Mouse (Mus musculus): ENCODE results near the gene Xrcc5.

Gene Xrcc5

DNA sequence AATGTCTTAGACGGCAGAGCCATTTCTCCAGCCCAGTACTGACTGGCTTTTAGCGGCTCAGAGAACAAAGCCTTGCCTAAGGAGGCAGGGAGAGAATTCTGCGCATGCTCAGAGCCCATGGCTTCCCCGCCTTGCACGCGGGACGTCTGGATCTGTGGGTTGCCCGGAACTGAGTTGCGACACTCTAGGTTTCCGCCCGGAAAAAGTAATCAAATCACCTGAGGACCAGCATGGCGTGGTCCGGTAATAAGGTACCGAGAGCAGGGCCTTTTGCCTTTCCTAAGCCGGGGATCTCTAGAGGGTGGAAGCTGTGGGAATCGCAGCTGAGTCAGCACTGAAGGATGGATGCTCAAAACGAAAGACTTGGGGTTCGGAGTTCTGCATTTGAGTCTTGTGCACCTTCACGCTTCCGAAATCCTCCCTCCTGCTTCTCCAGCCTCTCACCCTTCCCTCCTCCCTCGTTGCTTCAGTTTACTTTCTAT, at the start of gene Xrcc5:
Xrcc5 (plus strand) TSS at position 105 of the 482 bp plus-strand sequence.
- peak; percentile 91 for DNase-seq

DNA sequence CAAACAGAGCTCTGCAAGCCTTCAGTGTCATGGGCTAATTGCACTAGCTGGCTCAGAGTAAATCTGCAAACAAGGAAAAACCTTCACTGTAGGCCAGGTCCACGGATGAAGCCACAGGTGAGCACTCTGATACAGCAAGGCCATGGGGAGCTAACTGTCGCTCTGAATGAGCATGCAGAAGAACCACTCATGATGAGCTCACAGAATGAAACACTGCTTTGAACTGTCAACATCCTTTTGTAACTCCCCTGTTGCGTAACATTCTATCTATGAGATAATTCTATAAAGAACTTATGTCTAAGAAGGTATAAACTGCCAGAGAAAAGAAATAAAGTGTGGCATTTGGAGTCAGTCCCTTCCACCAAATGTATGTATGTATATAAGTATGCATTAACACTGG, 44.1 kb upstream of the Xrcc5 start:
- DNase-seq: no peak

DNA sequence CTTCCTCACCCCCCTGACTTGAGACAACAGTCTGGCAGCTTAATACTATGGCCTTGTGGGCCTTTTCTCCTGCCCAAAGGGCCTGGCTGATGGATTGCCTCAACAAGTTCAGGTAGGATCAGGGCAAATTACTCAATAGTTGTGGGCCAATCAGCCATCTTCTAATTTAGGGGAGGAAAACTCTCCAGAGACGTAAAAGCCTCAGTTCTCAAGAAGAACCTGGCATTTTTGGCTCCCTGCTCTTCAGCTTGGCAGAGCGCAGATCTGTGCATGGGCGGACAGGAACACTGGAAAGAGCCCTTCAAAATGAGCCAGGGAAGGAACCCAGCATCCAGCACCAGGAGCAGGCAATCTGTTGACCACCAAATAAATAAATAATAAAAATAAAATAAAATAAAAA, 29.1 kb upstream of the Xrcc5 start:
- DNase-seq: no peak

DNA sequence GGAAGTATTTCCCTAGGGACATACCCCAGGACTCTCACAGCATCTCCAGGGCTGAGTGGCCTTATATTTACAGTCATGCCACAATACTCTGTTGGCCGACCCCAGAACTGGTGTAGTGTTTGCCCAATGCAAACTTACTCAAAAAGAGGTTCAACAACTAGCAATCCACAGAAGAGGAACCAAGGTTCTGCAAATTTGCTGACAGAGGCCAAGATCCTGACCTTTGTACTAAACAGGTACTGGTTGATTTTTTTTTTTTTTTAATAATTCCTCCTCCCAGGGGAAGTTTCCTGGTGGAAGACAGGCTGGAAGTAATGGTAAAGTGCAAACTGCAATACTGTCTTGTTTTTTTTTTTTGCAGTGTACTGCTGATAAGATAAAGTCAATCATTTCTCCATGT, 24.6 kb upstream of the Xrcc5 start:
- DNase-seq: no peak

DNA sequence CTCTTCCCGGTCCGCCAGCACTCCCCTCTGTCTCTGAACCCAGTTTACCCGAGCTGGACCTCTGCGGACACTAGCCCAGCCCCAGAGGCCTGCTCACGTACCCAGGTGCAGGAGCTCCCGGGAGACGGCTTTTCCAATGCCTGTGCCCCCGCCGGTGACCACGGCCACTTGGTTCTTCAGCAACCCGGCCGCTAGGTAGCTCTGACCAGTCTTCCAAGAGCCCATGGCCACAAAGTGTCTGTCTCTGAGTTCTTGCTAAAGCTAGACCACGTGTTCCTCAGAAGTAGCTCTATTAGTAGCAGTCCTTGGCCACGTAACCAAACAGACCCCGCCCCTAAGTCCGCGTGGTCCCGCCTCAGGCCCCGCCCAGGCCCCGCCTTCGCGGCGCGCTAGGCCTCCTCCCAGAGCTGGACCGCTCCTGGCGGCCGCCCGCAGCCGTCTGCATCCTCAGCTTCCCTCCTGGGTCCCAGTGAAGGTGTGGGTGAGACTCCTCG, 23.2 kb upstream of the Xrcc5 start, which contains the start of the genes Pecr and Tmem169:
Pecr (minus strand) TSS at position 323 of the 494 bp plus-strand sequence.
Tmem169 (plus strand) TSS at position 378 of the 494 bp plus-strand sequence.
- DNase-seq: peak; percentile 82

DNA sequence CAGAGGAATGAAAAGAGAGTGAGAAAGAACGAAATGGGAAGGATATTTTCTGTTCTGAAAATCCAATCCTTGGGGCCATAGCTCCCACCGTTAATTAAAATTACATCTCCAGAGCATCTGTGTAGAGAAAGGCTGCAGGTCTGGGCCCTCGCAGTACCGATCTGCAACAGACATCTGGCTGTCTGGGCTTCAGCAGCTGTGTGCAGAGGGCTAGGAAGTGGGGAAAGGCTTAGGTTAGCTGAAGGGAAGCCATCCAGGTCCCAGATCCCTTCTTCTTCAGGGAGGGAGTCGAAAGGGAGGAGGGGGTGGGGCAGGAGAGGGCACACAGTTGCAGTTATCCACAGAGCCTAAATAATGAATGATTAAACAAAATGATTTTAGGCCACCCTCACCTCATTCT, 22.7 kb upstream of the Xrcc5 start:
- no peak for DNase-seq

DNA sequence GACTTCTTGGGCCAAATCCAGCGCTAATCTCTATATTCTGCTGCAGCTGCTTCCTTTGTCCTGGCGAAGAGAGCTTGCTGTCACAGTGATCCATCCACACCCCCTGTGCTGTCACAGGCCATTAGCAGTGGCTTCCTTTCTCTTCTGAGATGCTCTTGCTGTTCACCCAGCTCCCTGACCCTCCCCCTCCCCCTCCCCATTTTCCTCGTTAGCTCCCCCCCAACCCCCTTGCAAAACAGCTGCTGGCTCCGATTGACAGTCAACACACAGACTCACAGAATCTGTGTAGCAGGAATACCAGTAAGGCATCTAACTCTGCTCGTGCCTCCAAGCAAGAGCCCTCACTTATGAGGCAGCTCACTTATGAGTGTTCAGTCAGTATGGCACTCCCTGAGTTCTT, 20.3 kb upstream of the Xrcc5 start:
- DNase-seq: no peak

DNA sequence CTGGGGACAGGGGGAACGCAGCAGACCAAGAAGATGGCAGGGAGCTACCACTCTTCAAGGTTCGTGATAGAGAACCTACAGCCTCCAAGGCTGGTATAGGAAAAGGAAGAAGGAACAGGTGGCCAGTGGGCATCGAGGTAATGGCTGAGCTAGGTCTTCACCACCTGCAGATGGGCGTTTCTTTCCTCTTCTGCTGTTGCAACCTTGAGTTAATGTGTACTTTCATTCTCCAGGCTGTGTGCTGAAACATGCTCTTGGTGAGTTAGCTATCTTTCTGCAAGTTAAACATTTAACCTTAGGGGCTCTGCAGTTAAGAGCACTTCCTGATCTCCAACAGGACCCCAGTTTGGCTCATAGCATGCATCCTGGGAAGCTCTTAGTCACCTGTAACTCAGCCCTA, 19.3 kb upstream of the Xrcc5 start:
- no peak for DNase-seq

DNA sequence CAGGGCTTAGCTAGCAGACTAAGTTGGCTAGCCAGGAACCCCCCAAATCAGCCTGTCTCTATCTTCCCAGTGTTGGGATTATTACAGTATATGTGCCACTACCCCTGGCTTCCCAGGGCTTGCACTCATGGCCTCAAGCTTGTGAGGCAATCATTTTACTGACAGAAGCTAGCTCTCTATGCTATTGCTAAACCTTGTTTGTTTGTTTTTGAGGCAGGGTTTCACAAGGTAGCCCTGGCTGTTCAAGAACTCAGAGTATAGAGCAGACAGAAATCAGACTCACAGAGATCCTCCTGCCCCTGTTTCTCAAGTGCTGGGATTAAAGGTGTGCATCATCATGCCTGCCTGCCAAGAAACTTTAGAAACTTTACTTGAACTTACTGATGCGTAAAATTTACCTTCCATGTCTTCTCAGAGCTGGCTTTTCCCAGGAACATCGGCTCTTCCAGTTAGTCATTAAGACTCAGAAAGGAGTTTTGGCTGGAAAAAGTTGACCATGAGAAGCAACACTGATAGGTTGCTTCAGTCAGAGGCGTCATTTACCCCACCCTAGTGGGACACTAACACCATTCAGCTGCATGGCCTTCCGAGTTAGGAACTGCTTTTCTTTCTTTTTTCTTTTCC, 18.6 kb upstream of the Xrcc5 start:
- no peak for DNase-seq

DNA sequence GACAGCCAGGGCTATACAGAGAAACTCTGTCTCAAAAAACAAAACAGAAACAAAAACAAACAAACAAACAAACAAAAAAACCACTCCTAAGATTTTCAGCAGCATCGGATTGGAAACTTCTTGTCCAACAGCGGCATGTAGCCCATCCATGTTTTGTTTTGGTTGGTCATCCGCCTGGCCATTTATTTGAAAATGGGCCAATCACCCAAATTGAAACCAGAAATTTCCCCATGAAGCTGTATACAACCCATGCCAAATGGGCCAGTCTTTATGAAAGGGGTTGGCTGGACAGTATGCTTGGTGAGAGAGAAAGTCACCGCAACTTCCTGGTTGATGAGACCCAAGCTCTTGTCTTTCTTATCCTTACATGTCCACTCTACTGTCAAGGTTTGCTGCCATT, 16.3 kb upstream of the Xrcc5 start:
- DNase-seq: no peak

DNA sequence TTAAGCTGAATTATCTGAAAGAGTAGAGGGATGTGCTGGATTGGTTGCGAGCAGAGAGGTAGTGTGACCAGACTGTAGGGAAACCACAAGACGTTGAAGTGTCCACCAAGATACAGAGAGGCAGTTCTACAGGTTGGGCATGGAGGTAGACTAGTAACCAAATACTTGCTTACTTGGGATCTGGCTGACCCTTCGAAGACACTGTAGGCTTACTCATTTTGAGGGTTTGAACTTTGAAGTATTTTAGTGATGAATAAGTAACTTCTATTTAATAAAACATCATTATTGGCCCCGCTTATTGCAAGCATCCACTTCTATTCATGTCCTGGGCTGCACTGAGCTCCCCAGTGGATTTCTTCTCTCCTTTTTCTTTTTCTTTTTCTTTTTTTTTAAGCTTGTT, 15.8 kb upstream of the Xrcc5 start:
- DNase-seq: no peak

DNA sequence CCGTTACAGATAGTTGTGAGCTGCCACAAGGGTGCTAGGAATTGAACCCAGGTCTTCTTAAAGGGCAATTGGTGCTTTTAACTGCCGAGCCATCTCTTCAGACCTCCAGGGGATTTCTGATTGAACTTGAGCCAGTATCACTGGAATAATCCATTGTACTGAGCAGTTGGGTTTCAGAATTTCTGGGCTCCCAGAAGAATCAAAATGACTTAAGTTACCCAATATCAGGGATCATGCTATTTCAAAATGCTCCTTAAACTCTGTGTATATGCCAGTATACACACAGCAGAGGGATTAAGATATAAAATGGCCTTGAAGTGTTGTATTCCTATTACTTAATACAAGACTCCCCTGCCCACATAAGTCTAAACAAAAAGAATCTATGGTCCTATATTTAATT, 15.3 kb upstream of the Xrcc5 start:
- DNase-seq: no peak

DNA sequence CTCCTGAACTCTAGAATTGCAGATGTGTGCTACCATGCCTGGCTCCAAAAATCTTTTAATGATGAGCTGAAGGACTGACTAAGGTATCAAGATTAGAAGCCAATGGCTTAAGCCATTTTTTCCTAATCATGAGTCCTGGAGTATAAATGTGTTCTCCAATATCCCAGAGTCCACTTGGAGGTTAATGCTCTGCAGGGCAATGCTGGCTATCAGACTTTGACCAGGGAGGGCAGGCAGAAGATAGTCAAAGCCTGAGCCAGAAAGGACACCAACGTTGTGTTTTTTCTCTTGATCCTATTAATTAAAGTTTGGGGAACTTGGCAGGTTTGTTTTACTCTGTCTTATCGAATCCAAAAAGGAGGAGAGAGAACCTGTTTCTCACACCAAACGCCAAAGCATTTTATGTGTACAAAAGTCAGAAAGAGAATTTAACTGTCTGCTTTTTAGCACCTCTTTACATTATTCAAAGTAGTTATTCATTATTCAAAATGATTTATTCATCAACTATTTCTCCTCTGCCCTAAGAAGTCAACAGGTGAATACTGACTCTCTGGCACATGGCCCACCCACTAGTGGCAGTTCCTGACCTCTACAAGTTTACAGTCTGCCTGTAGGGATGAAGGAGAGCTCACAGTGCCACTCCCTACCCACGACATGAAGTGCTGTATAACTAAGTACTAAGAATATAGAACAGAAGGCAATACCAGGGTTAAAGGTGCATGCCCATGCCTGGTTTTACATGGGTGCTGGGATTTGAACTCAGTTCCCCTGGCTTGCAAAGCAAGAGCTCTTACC, 13.2 kb upstream of the Xrcc5 start:
- DNase-seq: no peak

DNA sequence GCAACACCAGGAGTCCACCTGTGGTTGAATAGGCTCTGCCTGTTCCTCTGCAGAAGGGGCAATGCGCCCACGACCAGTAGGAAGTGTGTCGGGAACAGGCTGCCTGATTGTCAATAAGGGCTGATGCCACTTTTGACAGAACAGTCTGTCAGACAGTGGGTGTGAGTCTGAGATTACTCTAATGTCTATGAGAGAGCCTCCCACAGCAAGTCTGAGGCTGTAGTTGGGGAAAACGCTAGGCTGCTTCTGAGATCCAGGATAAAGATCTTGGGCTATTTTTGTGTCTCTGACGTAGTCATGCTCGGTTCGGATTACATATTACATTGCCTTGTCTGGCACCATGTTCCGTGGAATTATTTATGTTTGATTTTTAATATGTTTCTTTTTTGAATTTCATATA, 11.5 kb upstream of the Xrcc5 start:
- DNase-seq: no peak

DNA sequence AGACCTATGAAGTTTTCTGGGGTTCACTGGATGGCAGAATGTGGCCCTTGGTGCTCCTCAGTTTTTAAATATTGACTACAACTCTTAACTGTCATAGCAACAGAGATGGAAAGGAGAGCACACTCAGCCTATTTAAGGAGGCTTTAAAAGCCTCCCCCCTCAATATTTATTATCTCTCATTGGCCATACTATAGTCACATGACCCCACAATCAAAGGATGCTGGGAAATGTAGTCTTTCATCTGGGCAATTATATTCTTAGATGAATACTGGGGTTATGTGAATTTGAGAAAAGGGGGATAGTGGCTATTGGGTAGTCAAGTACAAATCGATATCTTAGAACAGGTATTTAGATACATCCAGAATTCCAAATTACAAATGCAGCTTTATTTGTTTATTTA, 5.4 kb upstream of the Xrcc5 start:
- DNase-seq: no peak

DNA sequence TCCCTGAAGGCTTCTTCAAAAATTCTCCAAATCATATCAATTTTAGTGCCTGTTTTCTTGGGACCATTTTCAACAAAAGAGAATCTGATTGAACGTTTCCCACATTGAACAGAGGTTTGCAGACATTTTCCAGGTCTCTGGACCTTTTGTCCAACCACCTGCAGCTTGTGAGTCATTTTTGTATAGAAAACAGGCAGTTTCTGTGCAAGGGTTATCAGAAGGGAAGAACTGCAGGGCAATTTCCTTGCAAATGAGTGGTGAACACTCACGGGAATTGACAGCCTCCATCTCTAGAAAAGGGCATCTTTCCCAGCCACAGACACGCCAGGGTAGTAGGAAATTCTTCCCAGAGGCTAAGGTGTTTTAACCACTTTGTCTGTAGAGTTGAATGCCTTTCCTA, 980 bp upstream of the Xrcc5 start:
- no peak for DNase-seq

DNA sequence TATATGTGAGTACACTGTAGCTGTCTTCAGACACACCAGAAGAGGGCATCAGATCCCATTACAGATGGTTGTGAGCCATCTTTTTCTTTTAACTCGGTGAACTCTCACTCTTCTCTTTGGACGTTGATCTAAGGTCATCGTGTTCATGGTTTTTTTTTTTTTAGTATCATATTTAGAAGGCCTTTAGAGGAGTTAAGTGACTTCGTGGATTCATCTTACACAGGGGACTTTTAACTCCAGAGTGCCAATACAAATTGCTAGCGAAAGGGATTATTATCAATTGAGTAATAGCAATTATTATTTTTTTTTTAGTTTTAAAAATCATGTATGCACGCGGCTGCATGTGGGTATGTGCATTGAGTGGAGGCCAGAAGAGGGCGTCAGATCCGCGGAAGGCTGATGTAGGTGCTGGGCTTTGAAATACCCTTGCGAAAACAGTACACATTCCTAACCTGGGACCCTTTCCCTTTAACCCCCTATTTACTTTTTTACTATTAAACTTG, 491 bp upstream of the Xrcc5 start:
- peak; percentile 54 for DNase-seq

DNA sequence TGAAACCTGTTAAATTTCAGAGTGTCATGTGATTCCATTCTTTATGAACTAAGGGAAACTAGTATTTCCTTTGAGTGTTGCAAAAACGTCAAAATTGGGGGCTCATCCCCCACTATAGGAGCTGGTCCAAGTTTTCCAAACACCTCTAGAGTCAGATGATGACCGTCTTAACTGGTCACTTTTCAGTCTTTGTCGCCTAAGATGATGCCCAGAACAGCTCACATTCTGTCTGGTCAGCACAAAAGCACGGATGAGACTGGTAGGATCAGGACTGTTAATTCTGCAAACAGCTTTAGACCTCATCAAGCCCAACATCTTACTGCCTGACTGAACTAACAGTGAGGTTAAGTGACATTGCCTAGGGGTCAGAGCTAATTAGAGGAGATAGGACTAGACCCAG, 1.7 kb downstream of the Xrcc5 start:
- no peak for DNase-seq

DNA sequence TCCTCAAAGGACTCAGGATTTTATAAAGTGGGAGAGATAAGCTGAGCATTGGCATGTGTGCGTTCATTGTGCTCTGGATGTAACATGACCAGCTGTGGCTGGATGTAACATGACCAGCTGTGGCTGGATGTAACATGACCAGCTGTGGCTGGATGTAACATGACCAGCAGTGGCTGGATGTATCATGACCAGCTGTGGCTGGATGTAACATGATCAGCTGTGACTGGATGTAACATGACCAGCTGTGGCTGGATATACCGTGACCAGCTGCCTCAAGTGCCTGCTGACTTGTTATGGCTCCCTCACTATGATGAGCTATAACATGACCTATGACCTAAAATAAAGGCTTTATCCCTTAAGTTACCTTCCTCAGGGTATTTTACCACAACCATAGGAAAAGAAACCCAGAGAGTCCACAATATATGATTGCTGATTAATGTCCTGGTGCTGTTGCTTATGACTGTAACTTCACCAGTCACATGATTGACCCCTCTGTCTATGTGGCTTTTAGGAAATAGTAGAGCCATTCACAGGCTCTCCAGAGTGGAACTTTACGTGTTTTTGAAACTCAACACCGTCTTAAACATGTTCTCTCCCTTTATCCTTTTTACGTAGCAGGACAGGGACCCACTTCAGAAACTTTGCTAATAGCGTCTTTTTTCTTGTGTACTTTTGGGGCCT, 2.7 kb downstream of the Xrcc5 start:
- no peak for DNase-seq

DNA sequence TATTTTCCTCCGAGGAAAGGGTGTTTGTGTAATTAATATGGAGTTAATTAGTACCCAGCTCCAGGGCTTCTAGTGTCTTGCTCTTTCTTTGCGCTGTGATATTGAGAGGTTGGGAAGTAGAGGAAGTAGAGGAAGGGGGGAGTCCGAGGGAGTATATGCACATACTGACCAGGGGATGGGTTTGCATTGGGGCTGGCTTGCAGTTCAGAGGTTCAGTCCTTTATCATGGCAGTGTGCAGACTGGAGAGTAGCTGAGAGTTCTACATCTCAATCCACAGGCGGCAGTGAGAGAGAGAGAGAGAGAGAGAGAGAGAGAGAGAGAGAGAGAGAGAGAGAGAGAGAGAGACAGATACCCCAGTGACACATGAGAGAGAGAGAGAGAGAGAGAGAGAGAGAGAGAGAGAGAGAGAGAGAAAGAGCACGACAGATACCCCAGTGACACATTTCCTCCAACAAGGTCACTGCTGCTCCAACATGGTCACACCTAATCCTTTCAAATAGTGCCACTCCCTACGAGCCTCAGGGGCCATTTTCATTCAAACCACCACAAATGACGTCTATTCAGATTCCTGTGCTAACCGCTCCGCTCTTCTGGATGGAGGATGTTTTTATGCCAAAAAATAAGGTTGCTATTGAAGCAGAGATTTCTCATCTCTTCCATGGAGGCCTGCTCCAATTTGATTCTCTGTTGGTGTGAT, 5.6 kb downstream of the Xrcc5 start:
- DNase-seq: no peak

DNA sequence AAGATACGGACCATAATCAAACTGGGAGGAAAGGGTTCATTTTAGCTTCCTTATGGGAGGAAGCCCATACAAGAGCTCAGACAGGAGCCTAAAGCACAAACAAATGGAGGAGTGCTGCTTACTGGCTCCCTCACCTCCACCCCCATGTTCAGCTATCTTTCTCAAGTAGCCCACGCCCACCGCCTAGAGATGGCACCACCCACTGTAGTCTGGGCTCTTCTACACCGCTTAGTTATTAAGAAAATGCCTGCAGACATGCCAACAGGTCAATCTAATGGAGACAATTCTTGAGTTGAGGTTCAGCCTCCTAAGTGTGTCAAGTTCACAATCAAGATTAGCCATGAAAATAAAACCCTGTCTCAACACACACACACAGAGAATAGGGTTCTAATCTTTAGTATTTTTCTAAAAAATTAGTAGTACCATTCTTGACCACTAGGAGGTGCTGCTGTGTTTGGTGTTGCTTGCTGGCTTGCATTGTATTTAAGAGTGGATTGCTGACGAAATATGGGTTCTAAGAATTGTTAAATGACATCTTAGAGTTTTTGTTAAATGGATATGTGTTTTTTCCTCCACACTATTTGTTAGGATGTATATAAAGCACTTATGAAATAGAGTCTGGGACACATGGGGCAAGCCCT, 6.3 kb downstream of the Xrcc5 start:
- no peak for DNase-seq

DNA sequence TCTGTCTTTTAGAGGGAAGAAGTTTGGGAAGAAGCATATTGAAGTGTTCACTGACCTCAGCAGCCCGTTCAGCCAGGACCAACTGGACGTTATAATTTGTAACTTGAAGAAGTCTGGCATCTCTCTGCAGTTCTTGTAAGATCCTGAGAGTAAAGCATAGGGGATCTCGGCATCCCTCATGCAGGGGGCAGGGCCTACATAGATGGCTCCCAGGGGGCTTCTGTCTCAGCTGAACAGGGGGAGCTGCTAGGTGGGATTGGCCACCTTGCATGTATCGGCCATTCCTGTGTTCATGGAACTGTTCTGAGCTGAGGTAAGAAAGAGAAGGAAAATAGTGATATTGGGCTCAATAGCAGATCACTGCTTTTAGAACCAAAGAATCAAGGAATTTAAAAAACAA, 8.2 kb downstream of the Xrcc5 start:
- DNase-seq: no peak
